Mouse (Mus musculus) forebrain, embryonic 16.5 days (tissue): ENCODE measurements around the gene Kir3dl1. TPM values are rescaled to one million over a fixed set of nuclear protein-coding genes. Genes with fewer than 3 reads are reported as not detected.
"Not testable (repeated sequence)": the region's sequence is repeated elsewhere in the genome, so short reads cannot be mapped to it uniquely, and the experiment has no call there.

Experiments
- ATAC-seq: fragments of 200-750 bp; cut with Nextera tagmentation; 2 replicates; pipeline ENCODE4 v1.8.0; 2017; ENCODE audit warnings: mild to moderate bottlenecking, moderate library complexity
- H3K27ac ChIP-seq: fragments of 300-500 bp; sonication (generic); 2 replicates; pipeline ENCODE4 v1.5.1; 2014; ENCODE audit warnings: low read length, control low read depth
- H3K27me3 ChIP-seq: fragments of 300-500 bp; sonication (generic); replicated peaks from 2 replicates; pipeline ENCODE4 v1.6.1; 2014; ENCODE audit warnings: low read length; ENCODE audit not compliant: control insufficient read depth, insufficient read depth
- H3K36me3 ChIP-seq: fragments of 300-500 bp; sonication (generic); 2 replicates; pipeline ENCODE4 v1.6.1; 2014; ENCODE audit not compliant: control insufficient read depth, insufficient read depth
- H3K4me1 ChIP-seq: fragments of 300-500 bp; sonication (generic); replicated peaks from 2 replicates; pipeline ENCODE4 v1.6.1; 2014; ENCODE audit warnings: low read length; ENCODE audit not compliant: control insufficient read depth, insufficient read depth
- H3K4me2 ChIP-seq: fragments of 300-500 bp; sonication (generic); 2 replicates; pipeline ENCODE4 v1.6.1; 2014; ENCODE audit warnings: mild to moderate bottlenecking, low read length, control low read depth
- H3K4me3 ChIP-seq: fragments of 300-500 bp; sonication (generic); replicated peaks from 2 replicates; pipeline ENCODE4 v1.5.1; 2014; ENCODE audit warnings: mild to moderate bottlenecking, low read length, control low read depth
- H3K9ac ChIP-seq: fragments of 300-500 bp; sonication (generic); replicated peaks from 2 replicates; pipeline ENCODE4 v1.6.1; 2014; ENCODE audit warnings: low read depth, low read length, control low read depth
- H3K9me3 ChIP-seq: fragments of 300-500 bp; sonication (generic); 2 replicates; pipeline ENCODE4 v1.6.1; 2016; ENCODE audit warnings: low read length; ENCODE audit not compliant: control insufficient read depth
- WGBS: fragments of 180-500 bp; shearing (Covaris S2); extraction: QIAGEN DNeasy Blood & Tissue Kit; methylation state at CpG from one replicate; pipeline ENCODE4 v1.1.7; 2014; 5-methylcytosine and 5-hydroxymethylcytosine counted together
- polyA plus RNA-seq: library from polyadenylated mRNA; unstranded; fragments of >200 nt; fragmentation: Nextera tagmentation; extraction: Ambion mirVana; gene quantifications from 2 replicates; pipeline ENCODE4 v1.2.1, GENCODE M21; 2015

The Kir3dl1 gene
- not detected in 2 replicates for polyA plus RNA-seq

GRCm38 (mm10) chrX:136517699-136518098 is at the start of gene Kir3dl1:
Gene Kir3dl1, plus strand, starts transcription at chrX:136517999.
- H3K4me1 ChIP-seq, H3K9ac ChIP-seq, H3K27ac ChIP-seq, H3K4me3 ChIP-seq, H3K4me2 ChIP-seq, ATAC-seq, H3K9me3 ChIP-seq, H3K36me3 ChIP-seq, H3K27me3 ChIP-seq: not testable (repeated sequence)
- WGBS: 74% methylated on average over 4 of the region's 4 CpGs

- H3K4me1 ChIP-seq, H3K9me3 ChIP-seq, H3K27ac ChIP-seq, H3K9ac ChIP-seq, H3K27me3 ChIP-seq, H3K36me3 ChIP-seq, H3K4me2 ChIP-seq, H3K4me3 ChIP-seq, ATAC-seq: not testable (repeated sequence)
- 80% methylated on average over 1 of the region's 1 CpGs for WGBS
These were observed 26.2 kb downstream of the Kir3dl1 start, which contains the start of gene Kir3dl2 for GRCm38 (mm10) chrX:136543956-136544355. Gene Kir3dl2, minus strand, starts transcription at chrX:136544056.

- not testable (repeated sequence) for H3K9me3 ChIP-seq, H3K4me2 ChIP-seq, H3K27me3 ChIP-seq, ATAC-seq, H3K36me3 ChIP-seq, H3K4me1 ChIP-seq, H3K27ac ChIP-seq, H3K9ac ChIP-seq, H3K4me3 ChIP-seq
- WGBS: 90% methylated on average over 9 of the region's 9 CpGs
These were observed 51.3 kb downstream of the Kir3dl1 start for GRCm38 (mm10) chrX:136569094-136569493.

Other genes starting within 250 kb of the Kir3dl1 start
- gene Bex3, start 247.7 kb upstream of the Kir3dl1 start, polyA plus RNA-seq: 522 and 568 TPM in 2 replicates
- 0.19 and 0.22 TPM in 2 replicates for gene Kir3dl2, start 26.1 kb downstream of the Kir3dl1 start, polyA plus RNA-seq
- 49.1 and 56.4 TPM in 2 replicates for gene Tceal3, start 72.8 kb downstream of the Kir3dl1 start, polyA plus RNA-seq
- gene Tceal1, start 190.0 kb downstream of the Kir3dl1 start, polyA plus RNA-seq: 21.5 and 21.7 TPM in 2 replicates
- 581 and 603 TPM in 2 replicates for gene Morf4l2, start 225.7 kb downstream of the Kir3dl1 start, polyA plus RNA-seq